Comparison of ENCODE assay signal across 8 mouse cellular contexts in the genomic region with DNA sequence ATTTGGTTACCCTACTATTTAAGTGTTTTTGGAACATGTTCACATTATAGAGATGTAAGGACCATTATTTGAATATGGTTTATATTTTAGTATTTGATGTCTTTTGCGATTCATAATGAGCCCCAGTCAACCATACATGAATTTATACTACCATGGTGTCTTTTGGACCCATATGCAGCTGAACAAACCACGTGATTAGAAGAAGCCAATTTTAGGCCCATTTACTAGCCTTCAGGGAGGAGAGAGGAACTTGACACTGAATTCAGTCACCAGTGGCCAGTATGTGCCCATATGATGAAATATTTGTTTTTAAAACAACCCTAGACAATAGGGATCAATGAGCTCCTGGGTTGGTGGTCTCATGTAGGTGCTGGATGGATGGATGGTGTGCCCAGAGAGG. TPM values are rescaled to one million over a fixed set of nuclear protein-coding genes. Genes with fewer than 3 reads are reported as not detected.
DNase-seq lines count a peak whose midpoint lies in the region; ATAC-seq and TF ChIP-seq lines count a peak whose summit lies in the region.
"Had no signal": no experiment of that assay in that cellular context is flagged by ENCODE, and none has a peak within 500 bp of the region (broad histone marks: within the 10 kb centered on the region; RNA-seq: fewer than 3 reads in every experiment).

No protein-coding gene starts in this region.

- 0 out of 2 replicates have a peak, but pooled peaks cover 3% of the 10 kb centered on the region for H3K9me3 ChIP-seq in hindbrain, embryonic 10.5 days

- H3K4me3 ChIP-seq in spleen, adult 2 months (ENCODE audit: extremely low read depth, insufficient read depth, insufficient read length): no peak overlapping the region
- H3K4me3 ChIP-seq in hindbrain, embryonic 10.5 days: peak overlapping the region; percentile 91

- TF ChIP-seq CTCF in spleen, adult 2 months (IDR thresholded peaks at IDR 0.05; ENCODE audit: extremely low read depth, insufficient read depth, insufficient read length, insufficient replicate concordance): no peak

- WGBS in spleen, adult 2 months: 92% methylated on average over 2 of the region's 2 CpGs
- WGBS in hindbrain, embryonic 10.5 days: 91% methylated on average over 2 of the region's 2 CpGs

- ATAC-seq in megakaryocyte, adult 5-6 weeks (ENCODE audit: poor library complexity, severe bottlenecking): peak; percentile 14; the same call in 1 of the 2 replicates

- peaks cover 10% of the 10 kb centered on the region for H3K36me3 ChIP-seq in spleen, adult 2 months (ENCODE audit: control insufficient read depth, insufficient read depth, low read length)
- H3K36me3 ChIP-seq in hindbrain, embryonic 10.5 days: peaks cover 22% of the 10 kb centered on the region

- no peak for TF ChIP-seq POLR2A in spleen, adult 2 months (IDR thresholded peaks at IDR 0.05; ENCODE audit: low read depth, low read length)

- peak overlapping the region; percentile 80; the same call in 1 of the 2 replicates for H3K27ac ChIP-seq in spleen, adult 2 months (ENCODE audit: insufficient read depth, low read length)
- H3K27ac ChIP-seq in hindbrain, embryonic 10.5 days: peak overlapping the region; percentile 91

- H3K27me3 ChIP-seq in spleen, adult 2 months (ENCODE audit: control insufficient read depth, insufficient read depth, low read length): no peaks in the 10 kb centered on the region
- H3K27me3 ChIP-seq in hindbrain, embryonic 10.5 days (ENCODE audit: insufficient read depth, poor library complexity, severe bottlenecking): peaks cover 10% of the 10 kb centered on the region; the same call in 1 of the 2 replicates

- no peak for DNase-seq in spleen, adult 2 months (ENCODE audit: low read depth in 1 of 2, low spot score in 2 of 2)
- DNase-seq in spleen, adult 12 weeks (ENCODE audit: low spot score): no peak
- DNase-seq in hindbrain, embryonic 10.5 days (ENCODE audit: low spot score): no peak
- DNase-seq in cerebellum, adult 11-12 months: no peak
- DNase-seq in B cell, adult 2 months: no peak
- DNase-seq in thymus, postnatal 25 days: no peak

- H3K4me1 ChIP-seq in spleen, adult 2 months (ENCODE audit: control insufficient read depth, insufficient read depth, insufficient read length): peaks cover 24% of the 10 kb centered on the region
- H3K4me1 ChIP-seq in hindbrain, embryonic 10.5 days (replicated peaks): peaks cover 26% of the 10 kb centered on the region

RNA-seq across cellular contexts. Expression of a gene that starts 0.7 kb away (rescaled TPM):
- 227 and 270 TPM in 2 replicates for polyA plus RNA-seq in spleen, adult 2 months (2012; rRNA removed)
- polyA plus RNA-seq in hindbrain, embryonic 10.5 days (2016; fragmentation: Nextera tagmentation; extraction: Ambion mirVana): 147 and 152 TPM in 2 replicates
- total RNA-seq in megakaryocyte, adult 5-6 weeks (2015): 66.3 and 72.1 TPM in 2 replicates
- 45.8 and 57.3 TPM in 2 replicates for total RNA-seq in megakaryocyte, adult 5-6 weeks (2017)

RNA-seq across cellular contexts. Expression of a gene that starts 7.6 kb away (rescaled TPM):
- polyA plus RNA-seq in spleen, adult 2 months (2012; rRNA removed): 0.29 and 0.34 TPM in 2 replicates
- polyA plus RNA-seq in hindbrain, embryonic 10.5 days (2016; fragmentation: Nextera tagmentation; extraction: Ambion mirVana): not detected in 2 replicates
- total RNA-seq in megakaryocyte, adult 5-6 weeks (2015): not detected in 2 replicates
- total RNA-seq in megakaryocyte, adult 5-6 weeks (2017): not detected in 2 replicates
- total RNA-seq: hematopoietic stem cell, adult 5-6 weeks had no signal

RNA-seq across cellular contexts. Expression of a gene that starts 15.4 kb away (rescaled TPM):
- 0.47 and 0.76 TPM in 2 replicates for polyA plus RNA-seq in spleen, adult 2 months (2012; rRNA removed)
- 3.7 and 6.7 TPM in 2 replicates for polyA plus RNA-seq in hindbrain, embryonic 10.5 days (2016; fragmentation: Nextera tagmentation; extraction: Ambion mirVana)
- total RNA-seq in megakaryocyte, adult 5-6 weeks (2015): not detected in 2 replicates
- not detected in 2 replicates for total RNA-seq in megakaryocyte, adult 5-6 weeks (2017)
- total RNA-seq: hematopoietic stem cell, adult 5-6 weeks had no signal

RNA-seq across cellular contexts. Expression of a gene that starts 39.6 kb away (rescaled TPM):
- 28.0 and 30.2 TPM in 2 replicates for polyA plus RNA-seq in spleen, adult 2 months (2012; rRNA removed)
- 7.2 and 8.0 TPM in 2 replicates for polyA plus RNA-seq in hindbrain, embryonic 10.5 days (2016; fragmentation: Nextera tagmentation; extraction: Ambion mirVana)
- 92.3 and 93.8 TPM in 2 replicates for total RNA-seq in megakaryocyte, adult 5-6 weeks (2015)
- 52.7 and 70.7 TPM in 2 replicates for total RNA-seq in megakaryocyte, adult 5-6 weeks (2017)

RNA-seq across cellular contexts. Expression of a gene that starts 47.6 kb away (rescaled TPM):
- polyA plus RNA-seq in spleen, adult 2 months (2012; rRNA removed): 83.9 and 104 TPM in 2 replicates
- 85.1 and 87.4 TPM in 2 replicates for polyA plus RNA-seq in hindbrain, embryonic 10.5 days (2016; fragmentation: Nextera tagmentation; extraction: Ambion mirVana)
- total RNA-seq in megakaryocyte, adult 5-6 weeks (2015): 20.2 and 20.3 TPM in 2 replicates
- total RNA-seq in megakaryocyte, adult 5-6 weeks (2017): 25.5 and 35.5 TPM in 2 replicates
